Mouse (Mus musculus): ENCODE results near the gene Atp1b1. TPM values are rescaled to one million over a fixed set of nuclear protein-coding genes. Genes with fewer than 3 reads are reported as not detected.

Atp1b1 gene
- total and polyA plus RNA-seq, 3 experiments, result 0.17 to 0.32 (median 0.23) TPM

GRCm38 (mm10) chr1:164453739-164454138, 4.4 kb downstream of the Atp1b1 start:
- Histone ChIP-seq H3K4me1 (ENCODE audit: control insufficient read depth in 1 of 2, insufficient read depth in 2 of 2) (peaks cover 10 to 24% of the 10 kb centered on the region in 2 experiments), H3K4me3 (replicated peaks in 1 of 3; ENCODE audit: low read depth in 2 of 3, low read length in 2 of 3, poor library complexity in 1 of 3) (no peak overlapping the region), H3K79me2 (replicated peaks; ENCODE audit: control insufficient read depth, extremely low read depth, insufficient read depth, poor library complexity, severe bottlenecking) (no peaks in the 10 kb centered on the region), H3K9ac (ENCODE audit: insufficient read depth, low read depth) (no peak overlapping the region), H3K4me2 (ENCODE audit: insufficient read depth, low read depth, poor library complexity, severe bottlenecking) (no peak overlapping the region), H3K27ac (ENCODE audit: insufficient read depth, low read depth) (no peak overlapping the region), H3K36me3 (replicated peaks in 1 of 2; ENCODE audit: control insufficient read depth in 1 of 2, insufficient read depth in 1 of 2, low read length in 1 of 2) (no peaks in the 10 kb centered on the region), H3K27me3 (replicated peaks) (peaks cover 25% of the 10 kb centered on the region), H3K9me3 (replicated peaks; ENCODE audit: low read length) (no peaks in the 10 kb centered on the region)
- in situ Hi-C loops (cut with MboI; ENCODE audit: low pct_ligation_motif_present, low pct_unique_long_range_greater_than_20kb, low sequenced_read_pairs) (no loop called here), dilution Hi-C loops (cut with MboI; ENCODE audit: extremely low pct_ligation_motif_present, extremely low pct_unique_long_range_greater_than_20kb, low sequenced_read_pairs) (no loop called here)
- DNase-seq (ENCODE audit: extremely low read depth), result no peak
- TF ChIP-seq GABPA (IDR thresholded peaks at IDR 0.05; ENCODE audit: insufficient replicate concordance, low read depth, low read length), result no peak
- TF ChIP-seq ZC3H11A (IDR thresholded peaks at IDR 0.05; ENCODE audit: low read depth, low read length), result no peak
- TF ChIP-seq HCFC1 (IDR thresholded peaks at IDR 0.05; ENCODE audit: low read depth, low read length), result no peak
- TF ChIP-seq MAX (IDR thresholded peaks at IDR 0.05; ENCODE audit: low read length), result no peak
- no peak for TF ChIP-seq UBTF (IDR thresholded peaks at IDR 0.05; ENCODE audit: low read depth, low read length)
- no peak for TF ChIP-seq KAT2A (IDR thresholded peaks at IDR 0.05; ENCODE audit: insufficient replicate concordance, low read length)
- no peak for TF ChIP-seq POLR2AphosphoS2 (IDR thresholded peaks at IDR 0.05; ENCODE audit: low read depth, low read length)
- no peak for TF ChIP-seq SMC3 (IDR thresholded peaks at IDR 0.05; ENCODE audit: low read depth, low read length)
- TF ChIP-seq SIN3A (IDR thresholded peaks at IDR 0.05; ENCODE audit: low read length), result no peak

DNA sequence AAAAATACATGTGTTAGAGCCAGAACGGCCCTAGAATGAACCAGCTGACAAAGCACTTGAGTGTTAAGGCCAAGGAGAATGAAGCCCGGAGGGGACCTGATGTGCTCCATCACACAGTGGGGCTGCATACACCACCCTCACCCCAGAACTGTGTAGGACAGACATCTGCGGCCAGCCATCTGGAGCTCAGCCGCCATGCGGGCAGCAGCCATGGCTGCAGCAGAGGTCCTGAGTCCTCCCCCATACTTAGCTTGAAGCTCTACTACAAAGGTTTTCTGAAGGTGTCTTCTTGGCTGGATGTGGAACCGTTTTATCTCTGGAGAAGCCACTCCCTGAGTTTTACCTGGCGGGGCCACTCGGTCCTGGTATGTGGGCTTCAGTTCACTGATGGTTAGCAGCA, 5.0 kb downstream of the Atp1b1 start:
- H3K9me3 ChIP-seq (replicated peaks; ENCODE audit: low read length), result no peaks in the 10 kb centered on the region
- TF ChIP-seq UBTF (IDR thresholded peaks at IDR 0.05; ENCODE audit: low read depth, low read length) (no peak), RAD21 (IDR thresholded peaks at IDR 0.05; ENCODE audit: low read depth, low read length) (no peak), MYC (IDR thresholded peaks at IDR 0.05; ENCODE audit: low read depth, low read length) (no peak), E2F4 (IDR thresholded peaks at IDR 0.05; ENCODE audit: insufficient replicate concordance, low read depth, low read length) (no peak), POLR2A (IDR thresholded peaks at IDR 0.05; ENCODE audit: low read depth, low read length) (no peak), ETS1 (conservative IDR thresholded peaks at IDR 0.05; ENCODE audit: low read depth, low read length) (no peak), ELF1 (IDR thresholded peaks at IDR 0.05; ENCODE audit: low read depth, low read length) (no peak), MAFK (IDR thresholded peaks at IDR 0.05; ENCODE audit: insufficient replicate concordance, low read length) (no peak)
- H3K4me1 ChIP-seq (ENCODE audit: control insufficient read depth in 1 of 2, insufficient read depth in 2 of 2), result peaks cover 6 to 21% of the 10 kb centered on the region in 2 experiments; a peak in 3 of 4 replicates
- no peak overlapping the region for H3K4me3 ChIP-seq (replicated peaks in 1 of 3; ENCODE audit: low read depth in 2 of 3, low read length in 2 of 3, poor library complexity in 1 of 3)
- peaks cover 20% of the 10 kb centered on the region for H3K27me3 ChIP-seq (replicated peaks)
- no peaks in the 10 kb centered on the region for H3K36me3 ChIP-seq (replicated peaks in 1 of 2; ENCODE audit: control insufficient read depth in 1 of 2, insufficient read depth in 1 of 2, low read length in 1 of 2)
- no peak overlapping the region for H3K9ac ChIP-seq (ENCODE audit: insufficient read depth, low read depth)
- no peaks in the 10 kb centered on the region for H3K79me2 ChIP-seq (replicated peaks; ENCODE audit: control insufficient read depth, extremely low read depth, insufficient read depth, poor library complexity, severe bottlenecking)
- dilution Hi-C loops (cut with MboI; ENCODE audit: extremely low pct_ligation_motif_present, extremely low pct_unique_long_range_greater_than_20kb, low sequenced_read_pairs), result no loop called here
- in situ Hi-C loops (cut with MboI; ENCODE audit: low pct_ligation_motif_present, low pct_unique_long_range_greater_than_20kb, low sequenced_read_pairs), result no loop called here
- DNase-seq (ENCODE audit: extremely low read depth), result no peak
- no peak overlapping the region for H3K4me2 ChIP-seq (ENCODE audit: insufficient read depth, low read depth, poor library complexity, severe bottlenecking)
- no peak overlapping the region for H3K27ac ChIP-seq (ENCODE audit: insufficient read depth, low read depth)
